Mouse (Mus musculus): ENCODE measurements around the gene Pitpnm3.

The Pitpnm3 gene

GRCm38 (mm10) chr11:72050895-72051858 lies 84.4 kb downstream of the Pitpnm3 start:
- DNase-seq (ENCODE audit: low read depth, low spot score) = no peak

GRCm38 (mm10) chr11:72050168-72050894 lies 85.2 kb downstream of the Pitpnm3 start:
- DNase-seq (ENCODE audit: low read depth, low spot score) = no peak

GRCm38 (mm10) chr11:72049171-72049759 lies 86.3 kb downstream of the Pitpnm3 start:
- no peak for DNase-seq (ENCODE audit: low read depth, low spot score)

DNA sequence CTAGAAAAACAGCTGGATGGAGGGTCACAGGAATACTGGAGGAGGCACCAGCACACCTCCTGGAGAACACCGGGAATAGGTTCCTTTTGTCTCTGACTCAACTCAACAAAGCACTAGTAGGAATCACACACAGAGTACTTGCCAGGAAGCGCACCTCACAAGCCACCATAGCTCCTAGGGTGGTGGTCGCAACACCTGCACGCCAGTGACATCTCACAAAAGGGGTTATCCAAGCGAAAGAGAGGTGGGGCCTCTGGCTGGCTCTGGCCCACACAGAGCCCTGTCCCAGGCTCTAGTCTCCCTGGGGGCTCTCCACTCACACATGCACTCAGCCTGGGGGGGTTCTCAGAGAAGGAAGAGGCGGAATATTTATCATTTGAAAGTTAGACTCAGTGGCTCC lies 86.8 kb downstream of the Pitpnm3 start:
- no peak for DNase-seq (ENCODE audit: low read depth, low spot score)

- DNase-seq (ENCODE audit: low read depth, low spot score) = no peak
Measured at GRCm38 (mm10) chr11:72044231-72044630, 91.3 kb downstream of the Pitpnm3 start.

GRCm38 (mm10) chr11:72042631-72043030 lies 92.9 kb downstream of the Pitpnm3 start:
- no peak for DNase-seq (ENCODE audit: low read depth, low spot score)

DNA sequence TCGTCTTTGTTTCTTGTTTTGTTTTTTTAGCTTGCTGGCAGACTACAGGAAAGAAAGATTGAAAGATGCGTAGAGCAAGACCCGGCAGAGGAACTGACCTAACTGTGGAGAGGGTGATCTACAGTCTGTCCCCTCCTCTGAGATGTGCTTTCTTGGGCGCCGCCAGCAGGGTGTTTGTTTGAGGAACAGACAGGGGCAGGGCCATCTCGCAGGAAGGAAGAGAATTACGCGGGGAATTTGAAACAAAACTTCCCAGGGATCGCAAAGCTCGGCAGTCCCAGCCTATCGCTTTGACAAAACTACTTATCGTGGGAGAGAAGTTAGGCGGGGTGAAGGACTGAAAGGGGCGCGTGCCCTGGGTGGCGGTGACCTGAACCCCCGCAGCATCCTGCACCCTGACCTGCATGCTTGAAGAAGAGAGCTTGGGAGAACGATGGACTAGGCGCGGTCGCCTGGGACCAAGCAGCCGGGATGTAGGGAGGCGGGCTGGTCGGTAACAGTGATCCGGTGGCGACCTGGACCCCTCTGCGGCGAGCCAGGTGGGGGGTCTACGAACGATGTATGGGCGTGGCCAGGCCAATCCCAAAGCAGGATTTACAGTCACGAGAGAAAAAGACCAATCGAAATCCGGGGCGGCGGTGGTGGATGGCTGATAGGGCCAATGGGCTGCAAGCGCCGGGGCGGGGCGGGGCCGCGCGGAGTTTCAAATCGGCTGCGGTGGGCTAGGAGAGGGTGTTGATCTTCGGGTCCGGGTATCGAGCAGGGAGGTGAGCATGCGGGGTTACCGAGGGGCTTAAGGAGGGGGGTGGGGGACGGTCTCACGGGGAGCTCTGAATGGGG lies 93.6 kb downstream of the Pitpnm3 start, which contains the start of gene Pimreg:
Pimreg (plus strand) TSS at position 265 of the 840 bp plus-strand sequence.
- peak; percentile 96 for DNase-seq (ENCODE audit: low read depth, low spot score)

DNA sequence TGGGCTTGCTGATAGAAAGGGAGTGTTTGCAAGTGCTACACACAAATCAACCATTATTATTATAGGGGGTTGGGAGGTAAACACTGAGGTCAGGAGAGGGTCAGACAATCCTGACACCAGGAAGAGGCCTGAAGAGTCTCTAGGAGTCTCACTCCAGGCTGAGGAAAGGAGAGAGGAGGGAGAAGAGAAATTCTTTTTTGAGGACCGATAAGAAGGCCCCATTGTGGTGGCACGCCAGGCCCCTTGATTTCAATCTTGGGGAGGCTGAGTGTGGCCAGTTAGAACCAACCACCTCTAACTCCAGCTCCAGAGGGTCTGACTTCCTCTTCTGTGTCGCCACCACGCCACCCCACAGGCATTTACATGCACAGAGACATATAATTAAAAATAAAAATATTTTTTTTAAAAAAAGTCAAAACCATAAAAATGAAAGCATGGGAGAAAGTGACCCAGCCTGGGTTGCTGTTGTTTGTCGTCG lies 94.2 kb downstream of the Pitpnm3 start:
- no peak for DNase-seq (ENCODE audit: low read depth, low spot score)

GRCm38 (mm10) chr11:72039599-72040386 lies 95.8 kb downstream of the Pitpnm3 start:
- no peak for DNase-seq (ENCODE audit: low read depth, low spot score)

DNA sequence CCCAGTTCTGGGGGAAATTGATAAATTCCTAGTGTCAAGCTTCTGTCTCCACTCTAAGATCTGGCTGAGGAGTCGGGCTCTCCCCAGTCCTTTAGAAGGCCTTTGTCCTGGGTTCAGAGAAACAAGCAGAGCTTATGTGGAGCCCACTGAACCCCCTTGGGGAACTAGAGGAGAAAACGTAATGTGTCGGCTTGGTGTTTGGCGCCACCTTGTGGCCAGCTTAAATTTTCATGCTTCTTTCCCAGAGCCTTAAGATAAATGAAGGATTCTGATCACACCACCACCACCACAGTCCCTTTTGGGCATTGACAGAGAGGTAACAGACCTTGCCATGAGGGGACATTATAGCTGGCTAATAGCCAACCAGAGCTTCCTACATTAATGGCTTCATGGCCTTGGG lies 97.6 kb downstream of the Pitpnm3 start:
- DNase-seq (ENCODE audit: low read depth, low spot score) = peak; percentile 71

- no peak for DNase-seq (ENCODE audit: low read depth, low spot score)
Measured at GRCm38 (mm10) chr11:72037409-72037808, 98.2 kb downstream of the Pitpnm3 start, which contains the start of gene Aipl1. TSS of gene Aipl1 (minus strand) at chr11:72037509.

- DNase-seq (ENCODE audit: low read depth, low spot score) = no peak
Measured at GRCm38 (mm10) chr11:72032589-72032988, 103.0 kb downstream of the Pitpnm3 start.

GRCm38 (mm10) chr11:72032091-72032490 lies 103.5 kb downstream of the Pitpnm3 start:
- DNase-seq (ENCODE audit: low read depth, low spot score) = no peak

DNA sequence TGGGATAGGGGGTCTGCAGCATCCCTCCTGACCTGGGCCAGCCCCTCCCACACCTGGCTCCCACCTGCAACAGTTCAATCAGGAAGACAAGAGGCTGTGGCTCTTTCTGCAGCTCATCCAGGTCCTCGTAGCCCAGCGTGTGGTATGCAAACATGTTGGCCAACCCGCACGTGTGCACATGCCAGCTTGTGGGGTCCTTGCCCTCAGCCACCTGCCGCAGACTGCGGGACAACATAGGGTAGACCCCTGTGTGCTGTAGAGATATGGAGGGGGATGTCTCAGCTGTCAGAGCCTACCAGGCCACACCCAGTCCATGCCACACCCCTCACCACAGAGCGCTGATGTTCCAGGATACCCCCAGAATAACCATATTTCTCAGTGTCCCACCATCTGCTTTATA lies 104.2 kb downstream of the Pitpnm3 start:
- DNase-seq (ENCODE audit: low read depth, low spot score) = no peak

- DNase-seq (ENCODE audit: low read depth, low spot score) = no peak
Measured at GRCm38 (mm10) chr11:72029143-72029542, 106.4 kb downstream of the Pitpnm3 start.

DNA sequence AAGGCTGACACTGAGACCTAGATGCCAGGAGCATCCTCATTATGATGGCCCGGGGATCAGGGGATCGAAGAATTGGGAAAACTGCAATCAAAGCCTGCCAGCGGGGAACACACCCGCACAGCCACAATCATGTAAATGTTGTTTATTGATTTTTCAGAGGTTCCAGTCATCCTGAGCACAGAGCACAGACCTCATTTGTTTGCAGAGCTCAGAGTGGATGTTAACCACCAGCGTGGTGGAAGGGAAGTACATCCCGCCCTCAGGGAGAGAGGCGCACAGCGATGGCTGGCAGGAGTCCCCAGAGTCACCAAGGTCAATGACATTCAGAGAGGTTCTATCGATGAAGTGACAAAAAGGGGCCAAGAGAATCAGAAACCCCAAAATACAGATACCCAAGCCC lies 107.7 kb downstream of the Pitpnm3 start:
- DNase-seq (ENCODE audit: low read depth, low spot score) = no peak

GRCm38 (mm10) chr11:72026516-72026915 lies 109.1 kb downstream of the Pitpnm3 start:
- no peak for DNase-seq (ENCODE audit: low read depth, low spot score)

DNA sequence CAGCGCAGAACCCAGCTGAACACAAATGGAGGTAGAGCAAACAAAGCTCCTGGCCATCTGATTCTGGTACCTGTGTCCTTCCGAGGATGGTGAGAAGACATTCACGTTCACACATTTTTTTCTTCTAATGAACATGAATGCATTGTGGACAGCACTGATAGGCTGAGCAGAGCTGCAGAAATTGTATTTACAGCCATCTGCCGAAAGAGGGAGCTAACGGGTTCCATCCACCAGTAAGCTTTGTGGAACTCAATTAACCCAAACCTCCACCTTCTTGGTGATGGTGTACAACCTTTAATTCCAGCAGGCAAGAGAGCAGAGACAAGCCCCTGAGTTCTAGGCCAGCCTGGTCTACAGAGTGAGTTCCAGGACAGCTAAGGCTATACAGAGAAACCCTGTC lies 109.7 kb downstream of the Pitpnm3 start:
- peak; percentile 66 for DNase-seq (ENCODE audit: low read depth, low spot score)

- peak; percentile 73 for DNase-seq (ENCODE audit: low read depth, low spot score)
Measured at GRCm38 (mm10) chr11:72024193-72024781, 111.3 kb downstream of the Pitpnm3 start.

- peak; percentile 33 for DNase-seq (ENCODE audit: low read depth, low spot score)
Measured at GRCm38 (mm10) chr11:72023581-72023980, 112.0 kb downstream of the Pitpnm3 start.
